Mouse (Mus musculus) megakaryocyte, embryonic 14.5 days (primary cell): ENCODE measurements at regions not wholly inside any gene's neighbourhood (a gene's known extent, or its start where the extent isn't known, plus 50 kb on each side); places are given as distances from the start of the nearest gene placed in this dataset.

Experiments used
- H3K27me3 ChIP-seq: replicated peaks from 2 replicates; pipeline ENCODE3; 2012; ENCODE audit warnings: inconsistent platforms
- H3K36me3 ChIP-seq: replicated peaks from 2 replicates; pipeline ENCODE3; 2012; ENCODE audit warnings: low read length, inconsistent platforms, mixed read lengths
- H3K4me1 ChIP-seq: 2 replicates; pipeline ENCODE4 v1.6.1; 2012; ENCODE audit warnings: inconsistent platforms
- H3K4me3 ChIP-seq: replicated peaks from 2 replicates; pipeline ENCODE3; 2012; ENCODE audit warnings: moderate library complexity, mild to moderate bottlenecking, inconsistent platforms
- H3K9me3 ChIP-seq: 2 replicates; pipeline ENCODE4 v1.6.1; 2012; ENCODE audit warnings: inconsistent platforms
- FLI1 ChIP-seq: IDR thresholded peaks from 2 replicates; pipeline ENCODE4 v1.6.1; 2012; ENCODE audit warnings: low read length, inconsistent platforms, mixed read lengths
- GATA1 ChIP-seq: IDR thresholded peaks from 3 replicates; pipeline ENCODE4 v1.6.1; 2012; ENCODE audit warnings: mixed read lengths, low read length, inconsistent platforms, borderline replicate concordance

GRCm38 (mm10) chr16:19883776-19884513 lies 98.9 kb downstream of the Klhl6 start:
- Histone ChIP-seq H3K9me3 (peaks cover 9% of the 10 kb centered on the region; the same call in 1 of the 2 replicates), H3K4me1 (peaks cover 50% of the 10 kb centered on the region), H3K36me3 (no peaks in the 10 kb centered on the region), H3K27me3 (no peaks in the 10 kb centered on the region), H3K4me3 (peak overlapping the region; percentile 84)
- no peak for TF ChIP-seq GATA1

DNA sequence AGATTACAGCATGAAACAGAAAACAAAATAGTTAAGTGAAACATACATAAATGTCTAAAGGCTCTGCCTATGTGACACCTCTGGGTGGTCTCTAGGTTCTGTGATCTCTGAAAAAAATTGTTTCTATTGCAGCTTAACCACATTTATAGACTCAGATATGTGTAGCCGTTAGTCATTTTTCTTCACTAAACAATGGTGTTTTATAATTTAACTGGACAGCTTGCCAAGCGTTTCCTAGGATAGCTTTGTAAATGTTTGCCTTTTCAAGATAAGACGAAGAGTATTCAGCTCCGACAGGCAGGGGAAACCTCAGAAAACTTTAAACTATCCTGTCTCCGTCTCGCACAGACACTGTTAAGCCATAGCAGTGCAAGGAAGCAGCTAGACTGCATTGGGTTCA lies 98.3 kb downstream of the Klhl6 start:
- no peak for TF ChIP-seq FLI1
- no peak for TF ChIP-seq GATA1
- H3K36me3 ChIP-seq = no peaks in the 10 kb centered on the region
- peak overlapping the region; percentile 7 for H3K4me3 ChIP-seq
- peaks cover 9% of the 10 kb centered on the region; the same call in 1 of the 2 replicates for H3K9me3 ChIP-seq
- H3K27me3 ChIP-seq = no peaks in the 10 kb centered on the region
- peaks cover 50% of the 10 kb centered on the region for H3K4me1 ChIP-seq

DNA sequence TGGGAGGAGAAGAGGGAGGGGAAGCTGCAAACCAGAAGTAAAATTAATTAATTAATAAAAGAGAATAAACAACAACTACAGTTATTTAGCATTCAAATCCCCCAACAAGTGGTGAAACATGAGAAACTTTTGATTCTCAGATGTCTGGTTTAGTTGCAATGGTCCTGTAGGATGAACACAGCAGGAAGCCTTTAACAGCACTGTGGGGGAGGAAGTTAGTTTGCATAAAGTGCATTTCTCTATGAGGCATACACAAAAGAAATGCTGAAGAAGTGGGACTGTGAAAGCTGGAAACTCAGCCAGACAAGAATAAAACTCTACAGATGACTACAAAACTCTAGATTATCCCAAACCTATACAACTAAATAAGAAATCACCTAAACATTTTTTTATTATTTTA lies 96.2 kb downstream of the Klhl6 start:
- H3K4me3 ChIP-seq = no peak overlapping the region
- no peaks in the 10 kb centered on the region for H3K36me3 ChIP-seq
- peaks cover 13% of the 10 kb centered on the region; the same call in 1 of the 2 replicates for H3K9me3 ChIP-seq
- H3K4me1 ChIP-seq = peaks cover 44% of the 10 kb centered on the region
- TF ChIP-seq GATA1 = no peak
- H3K27me3 ChIP-seq = no peaks in the 10 kb centered on the region

GRCm38 (mm10) chr16:19889576-19889975 lies 93.3 kb downstream of the Klhl6 start:
- H3K36me3 ChIP-seq = no peaks in the 10 kb centered on the region
- TF ChIP-seq FLI1 (no peak), GATA1 (no peak)
- H3K4me1 ChIP-seq = peaks cover 26% of the 10 kb centered on the region
- H3K27me3 ChIP-seq = no peaks in the 10 kb centered on the region
- peaks cover 13% of the 10 kb centered on the region; the same call in 1 of the 2 replicates for H3K9me3 ChIP-seq
- no peak overlapping the region for H3K4me3 ChIP-seq

GRCm38 (mm10) chr16:19891441-19891840 lies 91.4 kb downstream of the Klhl6 start:
- Histone ChIP-seq H3K36me3 (no peaks in the 10 kb centered on the region), H3K4me1 (peaks cover 9% of the 10 kb centered on the region), H3K4me3 (no peak overlapping the region), H3K9me3 (peaks cover 13% of the 10 kb centered on the region; the same call in 1 of the 2 replicates), H3K27me3 (no peaks in the 10 kb centered on the region)
- no peak for TF ChIP-seq FLI1
- no peak for TF ChIP-seq GATA1

DNA sequence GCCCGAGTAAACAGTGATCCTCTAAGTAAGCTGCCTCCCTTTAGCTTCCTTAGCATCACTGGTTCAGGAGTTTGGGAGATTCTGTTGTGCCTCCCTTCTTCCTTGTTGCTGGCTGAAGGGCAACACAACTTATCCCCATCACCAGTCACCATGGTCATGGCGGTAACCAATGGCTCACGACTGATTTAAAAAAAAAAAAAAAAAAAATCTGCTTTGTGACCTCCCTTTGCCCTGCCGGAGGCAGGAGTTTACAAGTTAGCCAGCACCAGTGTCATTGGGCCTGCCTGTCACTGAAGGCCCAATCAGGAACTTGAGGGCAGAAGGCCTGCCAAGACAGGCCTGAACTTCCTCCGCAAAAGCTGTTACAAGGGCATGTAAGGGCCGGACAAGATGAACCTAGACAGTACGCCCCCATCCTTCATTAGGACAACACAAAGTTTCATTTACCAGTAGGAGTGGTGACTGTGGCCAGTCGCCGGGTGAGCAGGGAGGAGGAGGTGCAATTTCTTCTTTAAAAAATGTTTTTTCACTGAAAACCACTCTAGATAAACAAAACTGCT lies 88.3 kb downstream of the Klhl6 start:
- TF ChIP-seq FLI1 (no peak), GATA1 (no peak)
- no peaks in the 10 kb centered on the region for H3K36me3 ChIP-seq
- H3K4me1 ChIP-seq = no peaks in the 10 kb centered on the region
- no peak overlapping the region for H3K4me3 ChIP-seq
- 0 out of 2 replicates have a peak, but pooled peaks cover 4% of the 10 kb centered on the region for H3K9me3 ChIP-seq
- no peaks in the 10 kb centered on the region for H3K27me3 ChIP-seq
